Mouse (Mus musculus): ENCODE data around the gene Insm2. TPM values are rescaled to one million over a fixed set of nuclear protein-coding genes. Genes with fewer than 3 reads are reported as not detected.
"Not testable (repeated sequence)": the region's sequence is repeated elsewhere in the genome, so short reads cannot be mapped to it uniquely, and the experiment has no call there.

Gene Insm2
- polyA plus RNA-seq, 1 experiment from 2014 or later = 0.48 TPM

DNA sequence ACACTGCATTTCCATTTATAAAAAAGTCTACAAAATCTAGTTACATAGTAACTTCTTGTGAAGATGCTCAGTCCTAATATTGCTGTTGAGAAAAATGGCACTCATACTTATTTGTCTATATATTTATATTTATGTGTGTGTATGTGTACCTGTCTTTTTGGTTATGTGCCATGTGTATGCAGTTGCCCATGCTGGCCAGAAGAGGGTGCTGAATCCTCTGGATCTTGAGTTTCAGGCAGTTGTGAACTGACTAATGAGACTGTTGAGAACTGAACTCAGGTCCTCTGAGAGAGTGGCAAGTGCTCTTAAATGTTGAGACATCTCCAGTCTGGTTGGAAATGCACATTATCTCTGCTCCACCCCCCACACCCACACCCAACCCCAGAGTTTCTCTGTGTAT is 26.1 kb upstream of the Insm2 start:
- Histone ChIP-seq H3K4me3 (ENCODE audit: low read depth, low read length) (no peak overlapping the region), H3K27ac (replicated peaks; ENCODE audit: low read depth, low read length) (no peak overlapping the region), H3K9me3 (replicated peaks; ENCODE audit: control insufficient read depth, low read length) (no peaks in the 10 kb centered on the region), H3K27me3 (ENCODE audit: control insufficient read depth, insufficient read depth, low read length) (no peaks in the 10 kb centered on the region), H3K4me2 (ENCODE audit: low read depth, low read length) (no peak overlapping the region), H3K36me3 (replicated peaks; ENCODE audit: control insufficient read depth, insufficient read depth, low read depth, low read length) (no peaks in the 10 kb centered on the region), H3K4me1 (ENCODE audit: control insufficient read depth, insufficient read depth, low read length) (no peaks in the 10 kb centered on the region), H3K9ac (replicated peaks; ENCODE audit: low read length) (no peak overlapping the region)
- ATAC-seq (replicated peaks; ENCODE audit: insufficient number of reproducible peaks, low FRiP score, low TSS enrichment, low read depth) = no peak
- no peak for DNase-seq (ENCODE audit: low spot score)

DNA sequence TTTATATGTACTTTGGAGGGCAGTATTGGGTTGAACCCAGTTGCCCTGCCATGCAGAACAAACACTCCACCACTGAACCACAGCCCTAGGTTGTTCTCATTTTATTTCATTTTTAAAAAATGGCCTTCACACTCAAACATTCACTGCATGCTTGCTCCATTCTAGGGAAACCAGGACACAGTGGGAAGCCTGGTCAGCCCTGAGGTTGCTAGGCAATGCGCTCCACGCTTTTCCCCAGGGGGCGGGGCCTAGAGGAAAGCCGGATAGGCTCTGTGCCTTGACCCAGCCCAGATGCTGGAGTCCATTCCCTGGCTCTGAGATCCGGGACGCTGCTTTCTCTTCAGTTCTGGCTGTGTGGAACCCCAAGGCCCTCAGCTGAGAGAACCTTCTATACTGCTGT is 25.4 kb upstream of the Insm2 start:
- no peak overlapping the region for H3K4me2 ChIP-seq (ENCODE audit: low read depth, low read length)
- no peak overlapping the region for H3K4me3 ChIP-seq (ENCODE audit: low read depth, low read length)
- H3K4me1 ChIP-seq (ENCODE audit: control insufficient read depth, insufficient read depth, low read length) = no peaks in the 10 kb centered on the region
- DNase-seq (ENCODE audit: low spot score) (peak; percentile 33), ATAC-seq (replicated peaks; ENCODE audit: insufficient number of reproducible peaks, low FRiP score, low TSS enrichment, low read depth) (peak; percentile 48; the same call in 1 of the 2 replicates)
- H3K9me3 ChIP-seq (replicated peaks; ENCODE audit: control insufficient read depth, low read length) = no peaks in the 10 kb centered on the region
- no peaks in the 10 kb centered on the region for H3K36me3 ChIP-seq (replicated peaks; ENCODE audit: control insufficient read depth, insufficient read depth, low read depth, low read length)
- H3K9ac ChIP-seq (replicated peaks; ENCODE audit: low read length) = no peak overlapping the region
- WGBS = 3% methylated on average over 6 of the region's 6 CpGs
- H3K27me3 ChIP-seq (ENCODE audit: control insufficient read depth, insufficient read depth, low read length) = no peaks in the 10 kb centered on the region
- H3K27ac ChIP-seq (replicated peaks; ENCODE audit: low read depth, low read length) = no peak overlapping the region

DNA sequence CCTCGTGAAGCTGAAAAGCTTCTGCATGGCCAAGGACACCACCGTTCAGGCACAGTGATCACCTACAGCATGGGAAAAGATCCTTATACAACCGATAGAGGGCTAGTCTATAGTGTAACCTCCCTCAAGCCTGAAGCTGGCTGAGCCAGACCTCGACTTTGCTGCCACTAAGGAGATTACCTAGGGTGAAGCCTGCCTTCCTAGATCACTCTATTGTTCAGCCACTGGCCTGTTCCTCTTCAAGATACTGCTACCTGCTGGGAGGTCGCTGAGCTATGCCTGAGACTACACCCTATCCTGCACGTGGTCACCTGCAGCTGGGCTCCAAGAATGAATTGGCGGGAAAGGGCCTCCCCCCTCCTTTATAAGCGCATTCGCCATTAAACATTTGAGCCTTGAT is 12.3 kb upstream of the Insm2 start:
- not testable (repeated sequence) for H3K4me2 ChIP-seq (ENCODE audit: low read depth, low read length); H3K4me1 ChIP-seq (ENCODE audit: control insufficient read depth, insufficient read depth, low read length); H3K27ac ChIP-seq (replicated peaks; ENCODE audit: low read depth, low read length); H3K9ac ChIP-seq (replicated peaks; ENCODE audit: low read length); H3K9me3 ChIP-seq (replicated peaks; ENCODE audit: control insufficient read depth, low read length); H3K27me3 ChIP-seq (ENCODE audit: control insufficient read depth, insufficient read depth, low read length); DNase-seq (ENCODE audit: low spot score); ATAC-seq (replicated peaks; ENCODE audit: insufficient number of reproducible peaks, low FRiP score, low TSS enrichment, low read depth); H3K4me3 ChIP-seq (ENCODE audit: low read depth, low read length); H3K36me3 ChIP-seq (replicated peaks; ENCODE audit: control insufficient read depth, insufficient read depth, low read depth, low read length)
- WGBS = 57% methylated on average over 9 of the region's 9 CpGs

DNA sequence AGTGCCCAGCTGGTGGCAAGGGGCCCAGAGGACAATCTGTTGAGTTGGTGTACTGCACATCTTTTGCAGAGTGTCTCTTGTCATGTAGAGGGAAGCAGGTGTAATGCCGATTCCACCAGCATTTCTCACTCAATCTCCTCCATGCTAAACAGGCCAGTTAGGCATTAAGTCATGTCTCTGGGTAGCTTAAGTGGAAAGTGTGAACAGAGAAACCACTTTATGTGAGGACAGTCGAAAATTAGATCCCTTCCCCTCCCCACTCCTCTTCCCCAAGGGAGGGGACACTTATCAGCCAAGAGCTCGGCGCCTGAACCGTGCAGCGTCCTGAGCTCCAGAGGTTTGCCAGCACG is 715 bp upstream of the Insm2 start:
- Histone ChIP-seq H3K4me2 (ENCODE audit: low read depth, low read length) (peak overlapping the region; percentile 71), H3K27ac (replicated peaks; ENCODE audit: low read depth, low read length) (no peak overlapping the region), H3K36me3 (replicated peaks; ENCODE audit: control insufficient read depth, insufficient read depth, low read depth, low read length) (no peaks in the 10 kb centered on the region), H3K4me3 (ENCODE audit: low read depth, low read length) (peak overlapping the region; percentile 42), H3K4me1 (ENCODE audit: control insufficient read depth, insufficient read depth, low read length) (peaks cover 16% of the 10 kb centered on the region), H3K27me3 (ENCODE audit: control insufficient read depth, insufficient read depth, low read length) (peaks cover 41% of the 10 kb centered on the region), H3K9me3 (replicated peaks; ENCODE audit: control insufficient read depth, low read length) (no peaks in the 10 kb centered on the region), H3K9ac (replicated peaks; ENCODE audit: low read length) (no peak overlapping the region)
- WGBS = 7% methylated on average over 7 of the region's 7 CpGs
- no peak for ATAC-seq (replicated peaks; ENCODE audit: insufficient number of reproducible peaks, low FRiP score, low TSS enrichment, low read depth)
- DNase-seq (ENCODE audit: low spot score) = no peak

DNA sequence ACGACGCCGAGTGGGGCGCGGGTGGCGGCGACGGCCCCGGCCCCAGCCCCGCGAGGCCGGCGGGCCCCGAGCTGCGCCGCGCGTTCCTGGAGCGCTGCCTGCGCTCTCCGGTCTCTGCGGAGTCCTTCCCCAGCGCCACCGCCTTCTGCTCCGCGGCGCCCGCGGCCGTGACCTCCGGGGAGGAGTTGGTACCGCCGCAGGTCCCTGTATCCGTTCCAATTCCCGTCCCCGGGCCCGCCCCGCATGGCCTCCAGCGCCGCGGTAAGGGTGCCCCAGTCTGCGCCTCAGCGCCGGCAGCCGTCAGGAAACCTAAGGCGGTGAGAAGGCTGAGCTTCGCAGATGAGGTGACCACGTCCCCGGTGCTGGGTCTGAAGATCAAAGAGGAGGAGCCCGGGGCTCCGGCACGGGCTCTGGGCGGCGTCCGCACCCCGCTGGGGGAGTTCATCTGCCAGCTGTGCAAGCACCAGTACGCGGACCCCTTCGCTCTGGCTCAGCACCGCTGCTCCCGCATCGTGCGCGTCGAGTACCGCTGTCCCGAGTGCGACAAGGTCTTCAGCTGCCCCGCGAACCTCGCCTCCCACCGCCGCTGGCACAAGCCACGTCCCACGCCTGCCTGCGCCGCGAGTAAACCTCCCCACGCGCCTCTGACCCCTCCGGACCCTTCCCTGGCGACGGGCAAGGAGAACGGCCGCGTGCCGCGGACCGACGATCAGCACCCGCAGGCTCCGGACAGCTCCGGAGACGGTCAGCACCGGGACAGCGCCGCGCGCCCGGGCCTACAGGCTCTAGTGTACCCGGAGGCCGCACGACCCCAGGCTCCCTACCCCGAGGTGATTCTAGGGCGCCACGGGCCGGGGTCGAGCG is 644 bp downstream of the Insm2 start:
- WGBS = under 1% methylated on average over 94 of the region's 109 CpGs
- H3K4me3 ChIP-seq (ENCODE audit: low read depth, low read length) = peak overlapping the region; percentile 42
- no peaks in the 10 kb centered on the region for H3K36me3 ChIP-seq (replicated peaks; ENCODE audit: control insufficient read depth, insufficient read depth, low read depth, low read length)
- H3K4me2 ChIP-seq (ENCODE audit: low read depth, low read length) = peak overlapping the region; percentile 71
- peak; percentile 90 for ATAC-seq (replicated peaks; ENCODE audit: insufficient number of reproducible peaks, low FRiP score, low TSS enrichment, low read depth)
- H3K4me1 ChIP-seq (ENCODE audit: control insufficient read depth, insufficient read depth, low read length) = peaks cover 16% of the 10 kb centered on the region
- no peak overlapping the region for H3K27ac ChIP-seq (replicated peaks; ENCODE audit: low read depth, low read length)
- DNase-seq (ENCODE audit: low spot score) = peak; percentile 81
- H3K9me3 ChIP-seq (replicated peaks; ENCODE audit: control insufficient read depth, low read length) = no peaks in the 10 kb centered on the region
- no peak overlapping the region for H3K9ac ChIP-seq (replicated peaks; ENCODE audit: low read length)
- H3K27me3 ChIP-seq (ENCODE audit: control insufficient read depth, insufficient read depth, low read length) = peaks cover 41% of the 10 kb centered on the region

DNA sequence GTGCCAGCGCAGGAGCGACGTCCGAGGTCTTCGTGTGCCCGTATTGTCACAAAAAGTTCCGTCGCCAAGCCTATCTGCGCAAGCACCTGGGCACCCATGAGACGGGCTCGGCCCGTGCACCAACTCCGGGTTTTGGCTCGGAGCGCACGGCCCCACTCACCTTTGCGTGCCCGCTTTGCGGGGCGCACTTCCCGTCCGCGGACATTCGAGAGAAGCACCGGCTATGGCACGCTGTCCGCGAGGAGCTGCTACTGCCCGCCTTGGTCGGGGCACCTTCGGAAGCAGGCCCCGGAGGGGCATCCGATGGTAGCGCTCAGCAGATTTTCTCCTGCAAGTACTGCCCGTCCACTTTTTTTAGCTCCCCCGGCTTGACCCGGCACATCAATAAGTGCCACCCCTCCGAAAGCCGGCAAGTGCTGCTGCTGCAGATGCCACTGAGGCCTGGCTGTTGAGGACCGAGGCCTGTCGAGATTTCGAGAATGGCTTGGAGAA is 1.3 kb downstream of the Insm2 start:
- Histone ChIP-seq H3K4me2 (ENCODE audit: low read depth, low read length) (peak overlapping the region; percentile 71), H3K9ac (replicated peaks; ENCODE audit: low read length) (no peak overlapping the region), H3K9me3 (replicated peaks; ENCODE audit: control insufficient read depth, low read length) (no peaks in the 10 kb centered on the region), H3K27me3 (ENCODE audit: control insufficient read depth, insufficient read depth, low read length) (peaks cover 41% of the 10 kb centered on the region), H3K27ac (replicated peaks; ENCODE audit: low read depth, low read length) (no peak overlapping the region), H3K36me3 (replicated peaks; ENCODE audit: control insufficient read depth, insufficient read depth, low read depth, low read length) (no peaks in the 10 kb centered on the region), H3K4me3 (ENCODE audit: low read depth, low read length) (peak overlapping the region; percentile 42), H3K4me1 (ENCODE audit: control insufficient read depth, insufficient read depth, low read length) (peaks cover 16% of the 10 kb centered on the region)
- WGBS = 3% methylated on average over 42 of the region's 42 CpGs
- ATAC-seq (replicated peaks; ENCODE audit: insufficient number of reproducible peaks, low FRiP score, low TSS enrichment, low read depth) = peak; percentile 29; the same call in 1 of the 2 replicates
- DNase-seq (ENCODE audit: low spot score) = no peak

DNA sequence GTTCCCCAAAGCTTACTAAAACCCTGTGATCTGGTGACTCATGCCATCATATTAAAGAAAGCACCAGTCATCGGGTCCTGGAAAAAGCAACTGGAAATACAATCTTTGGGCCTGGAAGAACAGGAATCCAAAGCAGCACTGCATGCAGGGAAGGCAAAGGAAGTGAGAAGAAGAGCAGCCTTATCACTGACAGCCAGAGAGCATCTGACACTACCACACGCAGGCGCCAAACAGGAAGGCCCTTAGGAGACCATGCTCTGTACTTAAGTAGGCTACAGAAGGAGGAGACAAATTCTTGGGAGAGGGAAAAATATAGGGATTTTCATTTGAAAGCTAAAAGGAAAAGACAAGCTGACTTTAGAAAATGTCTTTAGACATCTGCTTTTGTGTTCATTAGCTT is 5.2 kb downstream of the Insm2 start:
- Histone ChIP-seq H3K36me3 (replicated peaks; ENCODE audit: control insufficient read depth, insufficient read depth, low read depth, low read length) (no peaks in the 10 kb centered on the region), H3K4me3 (ENCODE audit: low read depth, low read length) (no peak overlapping the region), H3K4me2 (ENCODE audit: low read depth, low read length) (no peak overlapping the region), H3K4me1 (ENCODE audit: control insufficient read depth, insufficient read depth, low read length) (peaks cover 12% of the 10 kb centered on the region), H3K27ac (replicated peaks; ENCODE audit: low read depth, low read length) (no peak overlapping the region), H3K9ac (replicated peaks; ENCODE audit: low read length) (no peak overlapping the region), H3K9me3 (replicated peaks; ENCODE audit: control insufficient read depth, low read length) (no peaks in the 10 kb centered on the region), H3K27me3 (ENCODE audit: control insufficient read depth, insufficient read depth, low read length) (peaks cover 20% of the 10 kb centered on the region)
- DNase-seq (ENCODE audit: low spot score) (no peak), ATAC-seq (replicated peaks; ENCODE audit: insufficient number of reproducible peaks, low FRiP score, low TSS enrichment, low read depth) (no peak)
- 68% methylated on average over 3 of the region's 3 CpGs for WGBS

DNA sequence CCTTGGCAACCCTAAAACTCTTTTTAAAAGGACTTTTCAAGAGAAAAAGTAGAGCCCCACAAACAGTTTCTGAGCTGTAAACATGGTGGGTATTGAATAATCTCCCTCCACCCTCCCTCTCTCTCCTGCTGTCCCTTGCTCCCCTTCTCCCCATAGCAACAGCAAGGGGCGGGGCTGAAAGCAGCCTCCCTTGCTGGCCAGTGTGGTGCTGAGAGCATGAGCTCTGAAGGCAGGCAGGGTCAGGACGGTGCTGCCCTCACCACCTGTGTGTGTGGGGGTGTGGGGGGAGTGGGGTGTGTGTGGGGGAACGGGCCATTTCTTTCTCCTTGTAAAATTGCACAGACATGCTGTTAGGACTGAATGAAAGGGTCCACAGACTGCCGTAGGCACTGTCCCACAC is 8.7 kb downstream of the Insm2 start:
- no peaks in the 10 kb centered on the region for H3K9me3 ChIP-seq (replicated peaks; ENCODE audit: control insufficient read depth, low read length)
- no peaks in the 10 kb centered on the region for H3K36me3 ChIP-seq (replicated peaks; ENCODE audit: control insufficient read depth, insufficient read depth, low read depth, low read length)
- ATAC-seq (replicated peaks; ENCODE audit: insufficient number of reproducible peaks, low FRiP score, low TSS enrichment, low read depth) = 0 out of 2 replicates have a peak, but pooled peaks have one; percentile 34
- 27% methylated on average over 4 of the region's 4 CpGs for WGBS
- H3K27me3 ChIP-seq (ENCODE audit: control insufficient read depth, insufficient read depth, low read length) = no peaks in the 10 kb centered on the region
- H3K27ac ChIP-seq (replicated peaks; ENCODE audit: low read depth, low read length) = no peak overlapping the region
- DNase-seq (ENCODE audit: low spot score) = no peak
- H3K4me2 ChIP-seq (ENCODE audit: low read depth, low read length) = no peak overlapping the region
- H3K4me3 ChIP-seq (ENCODE audit: low read depth, low read length) = no peak overlapping the region
- no peak overlapping the region for H3K9ac ChIP-seq (replicated peaks; ENCODE audit: low read length)
- H3K4me1 ChIP-seq (ENCODE audit: control insufficient read depth, insufficient read depth, low read length) = no peaks in the 10 kb centered on the region

Data from embryonic facial prominence, embryonic 11.5 days (tissue).